Mouse (Mus musculus): ENCODE measurements around the gene Apbb2. TPM values are rescaled to one million over a fixed set of nuclear protein-coding genes. Genes with fewer than 3 reads are reported as not detected.

Apbb2 gene
- total RNA-seq, 1 experiment from 2014 or later, result 0.29 TPM

- ATAC-seq (replicated peaks; ENCODE audit: insufficient number of reproducible peaks, low FRiP score, low TSS enrichment, poor library complexity, severe bottlenecking), result no peak
Measured at GRCm38 (mm10) chr5:66559591-66560175, 58.9 kb downstream of the Apbb2 start.

DNA sequence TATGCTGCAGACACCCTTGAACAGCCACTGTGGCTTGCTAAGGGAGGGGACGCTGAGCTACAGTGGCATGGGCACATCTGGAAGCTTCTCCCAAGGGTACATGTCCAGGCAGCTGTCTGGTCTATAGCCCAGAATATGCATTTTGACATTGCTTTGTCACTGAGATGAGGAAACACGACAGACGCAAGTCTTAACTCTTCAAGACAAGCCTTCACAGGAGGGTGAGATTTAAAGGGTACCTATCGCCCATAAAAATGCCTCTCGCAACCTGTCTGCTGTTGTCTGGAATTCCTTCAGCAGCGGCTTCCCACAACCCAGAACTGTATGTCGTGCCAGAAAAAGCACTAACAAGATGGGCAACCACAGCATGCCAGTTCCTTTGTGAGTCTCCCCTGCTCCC is 60.5 kb downstream of the Apbb2 start:
- ATAC-seq (replicated peaks; ENCODE audit: insufficient number of reproducible peaks, low FRiP score, low TSS enrichment, poor library complexity, severe bottlenecking), result no peak

DNA sequence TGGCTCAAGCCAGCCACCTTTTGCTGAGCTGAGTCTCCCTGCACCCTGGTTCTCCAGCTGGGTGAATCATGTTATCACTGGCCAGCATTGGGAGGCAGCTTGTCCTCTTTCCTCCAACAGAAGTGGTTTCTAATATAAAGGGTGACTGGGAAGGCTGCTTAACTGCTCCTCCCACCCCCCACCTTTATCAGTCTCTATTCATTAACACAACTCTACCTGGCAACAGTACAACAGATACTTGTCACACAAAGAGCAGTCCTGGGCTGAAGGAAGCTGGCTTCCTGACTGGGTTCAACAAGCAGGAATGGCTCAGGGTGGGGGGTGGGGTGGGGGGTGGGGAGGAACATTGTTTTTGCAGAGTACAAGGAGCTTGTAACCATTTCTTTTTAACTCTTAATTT is 64.7 kb downstream of the Apbb2 start:
- ATAC-seq (replicated peaks; ENCODE audit: insufficient number of reproducible peaks, low FRiP score, low TSS enrichment, poor library complexity, severe bottlenecking), result no peak

DNA sequence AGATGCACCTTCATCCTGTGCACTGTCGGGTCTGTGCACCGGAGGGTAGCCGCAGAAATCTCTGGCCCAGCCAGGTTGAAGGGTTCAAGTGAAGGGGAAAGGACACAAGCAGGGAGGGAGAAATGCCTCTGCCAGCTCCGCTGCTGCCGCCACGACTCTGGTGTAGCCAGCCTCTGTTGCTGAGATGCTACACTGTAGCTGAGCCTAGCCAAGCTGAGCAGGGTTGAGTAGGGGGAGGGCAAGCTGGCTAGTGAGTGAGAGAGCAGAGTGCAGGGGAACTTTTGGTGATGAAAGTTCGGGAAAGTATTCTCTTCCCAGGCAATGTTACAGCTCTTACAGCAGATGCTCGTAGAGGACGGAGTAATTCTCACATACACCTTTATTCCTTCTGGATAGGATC is 66.3 kb downstream of the Apbb2 start:
- no peak for ATAC-seq (replicated peaks; ENCODE audit: insufficient number of reproducible peaks, low FRiP score, low TSS enrichment, poor library complexity, severe bottlenecking)

DNA sequence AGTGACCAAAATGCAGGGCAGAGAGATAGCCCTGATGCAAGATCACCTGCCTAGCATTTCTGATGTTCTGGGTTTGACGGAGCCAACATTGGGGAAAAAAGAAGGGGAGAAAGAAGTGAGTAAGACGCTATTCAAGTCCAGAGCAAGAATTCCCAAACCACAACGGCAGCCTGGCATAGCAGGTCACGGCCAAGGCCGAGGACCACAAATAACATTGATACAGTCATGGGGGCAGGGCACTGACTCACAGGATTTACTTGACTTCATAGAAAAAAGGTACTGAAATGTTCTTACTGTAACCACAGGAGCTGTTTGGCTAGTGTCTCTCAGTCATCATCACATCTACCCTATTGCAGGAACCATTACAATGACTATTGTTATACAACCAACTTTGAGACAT is 68.3 kb downstream of the Apbb2 start:
- no peak for ATAC-seq (replicated peaks; ENCODE audit: insufficient number of reproducible peaks, low FRiP score, low TSS enrichment, poor library complexity, severe bottlenecking)

- no peak for ATAC-seq (replicated peaks; ENCODE audit: insufficient number of reproducible peaks, low FRiP score, low TSS enrichment, poor library complexity, severe bottlenecking)
Measured at GRCm38 (mm10) chr5:66549691-66550090, 68.9 kb downstream of the Apbb2 start.

- no peak for ATAC-seq (replicated peaks; ENCODE audit: insufficient number of reproducible peaks, low FRiP score, low TSS enrichment, poor library complexity, severe bottlenecking)
Measured at GRCm38 (mm10) chr5:66546969-66547511, 71.5 kb downstream of the Apbb2 start.

GRCm38 (mm10) chr5:66545573-66546141 is 72.9 kb downstream of the Apbb2 start:
- ATAC-seq (replicated peaks; ENCODE audit: insufficient number of reproducible peaks, low FRiP score, low TSS enrichment, poor library complexity, severe bottlenecking), result no peak

GRCm38 (mm10) chr5:66543761-66544160 is 74.8 kb downstream of the Apbb2 start:
- ATAC-seq (replicated peaks; ENCODE audit: insufficient number of reproducible peaks, low FRiP score, low TSS enrichment, poor library complexity, severe bottlenecking), result no peak

DNA sequence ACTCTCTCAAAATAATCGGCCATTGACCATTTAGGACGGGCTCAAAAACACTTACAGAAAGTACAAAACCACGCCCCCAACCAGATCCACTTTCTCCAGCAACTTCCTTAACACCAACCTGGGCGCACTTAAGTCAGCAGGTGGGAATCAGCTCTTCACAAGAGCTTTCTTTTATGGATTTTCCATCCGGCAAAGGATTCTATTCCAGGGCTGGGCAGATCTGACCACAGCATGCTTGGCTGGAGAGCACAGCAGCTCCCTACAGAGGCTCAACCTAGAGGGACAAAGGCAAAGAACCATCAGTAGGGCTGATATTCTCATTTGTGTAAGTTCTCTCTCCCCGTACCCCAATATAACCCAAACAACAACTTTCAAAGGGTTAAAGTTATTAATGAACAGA is 75.2 kb downstream of the Apbb2 start:
- no peak for ATAC-seq (replicated peaks; ENCODE audit: insufficient number of reproducible peaks, low FRiP score, low TSS enrichment, poor library complexity, severe bottlenecking)

DNA sequence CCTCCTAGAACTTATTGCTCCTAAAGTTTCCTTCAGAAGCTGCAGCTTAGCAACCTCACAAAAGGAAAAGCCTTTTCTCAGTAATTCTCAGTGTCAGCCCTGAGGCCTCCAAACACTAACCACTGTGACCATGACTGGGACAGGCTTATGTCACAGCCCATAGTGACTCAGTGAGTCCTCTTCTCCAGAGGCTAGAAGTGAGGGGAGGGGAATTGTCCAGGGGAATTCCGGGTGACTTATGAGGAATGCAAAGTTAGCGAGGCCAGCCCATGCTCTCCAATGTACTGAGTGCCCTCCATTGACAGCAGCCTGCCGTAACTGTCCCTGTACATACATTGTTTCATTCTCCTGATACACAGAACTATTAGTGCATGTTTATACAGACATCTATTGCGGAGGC is 76.1 kb downstream of the Apbb2 start:
- ATAC-seq (replicated peaks; ENCODE audit: insufficient number of reproducible peaks, low FRiP score, low TSS enrichment, poor library complexity, severe bottlenecking), result no peak

DNA sequence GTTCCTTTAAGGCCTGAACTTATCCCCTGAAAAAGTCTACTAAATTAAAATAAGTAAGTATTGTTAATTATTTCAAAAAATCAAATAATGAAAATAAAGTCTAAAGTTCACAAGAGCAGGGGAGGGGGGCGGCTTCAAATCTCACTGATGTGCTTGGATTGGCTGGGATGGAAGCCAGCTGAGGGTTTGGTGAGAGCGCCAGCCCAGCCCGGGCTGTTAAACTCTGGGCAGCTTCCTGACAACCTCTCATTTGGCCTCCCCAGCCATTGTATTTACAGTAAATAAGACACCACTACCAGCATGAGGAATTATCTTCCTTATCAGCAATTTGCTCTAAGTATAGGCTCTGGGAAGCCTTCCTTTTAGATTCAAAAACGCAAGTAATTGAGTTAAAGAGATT is 77.2 kb downstream of the Apbb2 start:
- ATAC-seq (replicated peaks; ENCODE audit: insufficient number of reproducible peaks, low FRiP score, low TSS enrichment, poor library complexity, severe bottlenecking), result no peak

DNA sequence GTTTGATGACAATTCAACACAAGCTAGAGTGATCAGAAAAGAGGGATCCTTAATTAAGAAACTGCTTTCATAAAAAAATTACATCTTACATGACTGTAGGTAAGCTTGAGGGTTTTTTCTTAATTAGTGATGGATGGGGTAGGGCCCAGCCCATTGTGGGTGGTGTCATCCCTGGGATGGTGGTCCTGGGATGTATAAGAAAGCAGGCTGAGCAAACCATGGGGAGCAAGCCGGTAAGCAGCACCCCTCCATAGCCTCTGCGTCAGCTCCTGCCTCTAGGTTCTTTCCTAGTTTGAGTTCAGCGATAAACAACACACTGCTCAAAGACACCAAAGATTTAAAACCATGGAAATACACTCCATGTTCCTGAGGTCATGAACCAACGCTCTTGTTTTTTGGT is 78.3 kb downstream of the Apbb2 start:
- no peak for ATAC-seq (replicated peaks; ENCODE audit: insufficient number of reproducible peaks, low FRiP score, low TSS enrichment, poor library complexity, severe bottlenecking)

- no peak for ATAC-seq (replicated peaks; ENCODE audit: insufficient number of reproducible peaks, low FRiP score, low TSS enrichment, poor library complexity, severe bottlenecking)
Measured at GRCm38 (mm10) chr5:66537811-66538210, 80.8 kb downstream of the Apbb2 start.

- ATAC-seq (replicated peaks; ENCODE audit: insufficient number of reproducible peaks, low FRiP score, low TSS enrichment, poor library complexity, severe bottlenecking), result no peak
Measured at GRCm38 (mm10) chr5:66536696-66537358, 81.8 kb downstream of the Apbb2 start.

DNA sequence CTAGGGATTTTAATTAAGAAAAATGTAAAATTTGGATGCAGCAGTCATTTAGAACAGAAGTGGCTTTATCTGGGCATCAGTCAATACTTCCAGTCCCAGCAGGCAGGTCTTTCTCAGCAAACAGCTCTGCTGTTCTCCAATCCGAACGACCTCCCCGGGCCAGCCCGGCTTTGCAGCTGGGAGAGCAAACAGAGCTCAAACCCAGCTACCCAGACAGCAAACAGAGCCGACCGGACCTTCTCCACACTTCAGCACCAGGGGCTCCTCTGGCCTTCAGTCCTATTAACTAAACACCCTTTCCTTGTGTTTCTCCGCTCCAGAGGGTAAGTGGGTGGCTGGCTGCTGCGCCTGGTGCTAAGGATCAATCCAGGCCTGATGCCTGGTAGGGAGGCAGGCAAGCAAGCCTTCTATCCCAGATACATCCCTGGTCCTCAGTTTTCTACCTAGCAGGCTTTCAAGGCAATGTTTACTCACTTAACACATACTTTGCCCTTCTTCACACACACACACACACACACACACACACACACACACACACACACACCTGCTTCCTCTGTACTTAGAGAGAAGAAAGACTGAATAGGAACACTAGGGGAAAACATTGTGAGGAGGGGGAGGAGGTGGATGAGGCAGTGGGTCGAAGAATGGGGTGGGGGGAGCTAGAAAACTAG is 82.9 kb downstream of the Apbb2 start:
- no peak for ATAC-seq (replicated peaks; ENCODE audit: insufficient number of reproducible peaks, low FRiP score, low TSS enrichment, poor library complexity, severe bottlenecking)

GRCm38 (mm10) chr5:66533711-66534425 is 84.7 kb downstream of the Apbb2 start:
- no peak for ATAC-seq (replicated peaks; ENCODE audit: insufficient number of reproducible peaks, low FRiP score, low TSS enrichment, poor library complexity, severe bottlenecking)

GRCm38 (mm10) chr5:66532827-66533226 is 85.8 kb downstream of the Apbb2 start:
- no peak for ATAC-seq (replicated peaks; ENCODE audit: insufficient number of reproducible peaks, low FRiP score, low TSS enrichment, poor library complexity, severe bottlenecking)

GRCm38 (mm10) chr5:66530361-66530760 is 88.2 kb downstream of the Apbb2 start:
- no peak for ATAC-seq (replicated peaks; ENCODE audit: insufficient number of reproducible peaks, low FRiP score, low TSS enrichment, poor library complexity, severe bottlenecking)
